Mouse (Mus musculus) heart, postnatal 0 days (tissue): ENCODE data around the gene Fyttd1. TPM values are rescaled to one million over a fixed set of nuclear protein-coding genes. Genes with fewer than 3 reads are reported as not detected.
"Not testable (repeated sequence)": the region's sequence is repeated elsewhere in the genome, so short reads cannot be mapped to it uniquely, and the experiment has no call there.

Experiments used
- ATAC-seq: fragments of 200-750 bp; cut with Nextera tagmentation; 2 replicates; pipeline ENCODE4 v1.8.0; 2017; ENCODE audit warnings: low read depth, moderate number of reproducible peaks, moderate library complexity; ENCODE audit not compliant: insufficient read depth
- DNase-seq: peaks from one replicate; pipeline ENCODE4 v3.0.0-alpha.2; 2016; ENCODE audit warnings: low spot score
- H3K27ac ChIP-seq: fragments of 300-500 bp; sonication (generic); 2 replicates; pipeline ENCODE4 v1.5.1; 2014; ENCODE audit warnings: low read depth, mild to moderate bottlenecking
- H3K27me3 ChIP-seq: fragments of 300-500 bp; sonication (generic); 2 replicates; pipeline ENCODE4 v1.6.1; 2014; ENCODE audit warnings: low read length, mixed read lengths; ENCODE audit not compliant: control insufficient read depth, insufficient read depth
- H3K36me3 ChIP-seq: fragments of 300-500 bp; sonication (generic); replicated peaks from 2 replicates; pipeline ENCODE4 v1.6.1; 2014; ENCODE audit warnings: low read length, mixed read lengths; ENCODE audit not compliant: control insufficient read depth, insufficient read depth
- H3K4me1 ChIP-seq: fragments of 300-500 bp; sonication (generic); 2 replicates; pipeline ENCODE4 v1.6.1; 2014; ENCODE audit warnings: antibody characterized with exemption; ENCODE audit not compliant: control insufficient read depth, insufficient read depth
- H3K4me2 ChIP-seq: fragments of 300-500 bp; sonication (generic); 2 replicates; pipeline ENCODE4 v1.6.1; 2014; ENCODE audit warnings: low read depth, mild to moderate bottlenecking, low read length, moderate library complexity
- H3K4me3 ChIP-seq: fragments of 300-500 bp; sonication (generic); 2 replicates; pipeline ENCODE4 v1.5.1; 2014; ENCODE audit warnings: low read depth, low read length
- H3K9ac ChIP-seq: fragments of 300-500 bp; sonication (generic); replicated peaks from 2 replicates; pipeline ENCODE4 v1.6.1; 2014; ENCODE audit warnings: low read depth, low read length, mixed read lengths
- H3K9me3 ChIP-seq: fragments of 300-500 bp; sonication (generic); replicated peaks from 2 replicates; pipeline ENCODE4 v1.6.1; 2016; ENCODE audit warnings: low read length; ENCODE audit not compliant: control insufficient read depth
- CTCF ChIP-seq: IDR thresholded peaks from 2 replicates; pipeline ENCODE4 v1.5.1; 2016; ENCODE audit warnings: antibody characterized with exemption, control low read depth, low read depth
- EP300 ChIP-seq: IDR thresholded peaks from 2 replicates; pipeline ENCODE4 v1.6.1; 2016; ENCODE audit warnings: antibody characterized with exemption, low read depth
- WGBS: fragments of 180-500 bp; shearing (Covaris S2); extraction: QIAGEN DNeasy Blood & Tissue Kit; methylation state at CpG from one replicate; pipeline ENCODE4 v1.1.7; 2014; 5-methylcytosine and 5-hydroxymethylcytosine counted together
- polyA plus RNA-seq: library from polyadenylated mRNA; unstranded; fragments of >200 nt; fragmentation: Nextera tagmentation; extraction: Ambion mirVana; gene quantifications from 2 replicates; pipeline ENCODE4 v1.2.1, GENCODE M21; 2015
- total RNA-seq: library from RNA; depleted of rRNA; stranded (reverse); fragments of >200 nt; gene quantifications from 2 replicates; pipeline ENCODE4 v1.2.3, GENCODE M21; 2014; ENCODE audit warnings: low replicate concordance

Gene Fyttd1
- total and polyA plus RNA-seq, 2 experiments from 2014 or later, result 60.7 to 120 TPM

GRCm38 (mm10) chr16:32873366-32873765 is 3.9 kb upstream of the Fyttd1 start:
- Histone ChIP-seq H3K27me3 (no peaks in the 10 kb centered on the region), H3K27ac (no peak overlapping the region), H3K9me3 (no peaks in the 10 kb centered on the region), H3K9ac (no peak overlapping the region), H3K4me1 (peaks cover 3% of the 10 kb centered on the region; the same call in 1 of the 2 replicates), H3K4me3 (no peak overlapping the region), H3K36me3 (no peaks in the 10 kb centered on the region), H3K4me2 (no peak overlapping the region)
- no peak for DNase-seq
- 56% methylated on average over 3 of the region's 3 CpGs for WGBS
- TF ChIP-seq CTCF, result no peak
- no peak for TF ChIP-seq EP300
- ATAC-seq, result no peak

GRCm38 (mm10) chr16:32875281-32875680 is 2.0 kb upstream of the Fyttd1 start:
- DNase-seq, H3K9ac ChIP-seq, H3K9me3 ChIP-seq, H3K4me3 ChIP-seq, H3K27ac ChIP-seq, H3K36me3 ChIP-seq, H3K4me2 ChIP-seq, H3K27me3 ChIP-seq, ATAC-seq: not testable (repeated sequence)
- WGBS, result 45% methylated on average over 1 of the region's 1 CpGs
- peaks cover 16% of the 10 kb centered on the region for H3K4me1 ChIP-seq

GRCm38 (mm10) chr16:32875847-32876246 is 1.5 kb upstream of the Fyttd1 start:
- Histone ChIP-seq H3K27me3 (no peaks in the 10 kb centered on the region), H3K4me3 (no peak overlapping the region), H3K4me2 (no peak overlapping the region), H3K9me3 (no peaks in the 10 kb centered on the region), H3K4me1 (peaks cover 19% of the 10 kb centered on the region), H3K36me3 (no peaks in the 10 kb centered on the region), H3K27ac (no peak overlapping the region), H3K9ac (no peak overlapping the region)
- no peak for ATAC-seq
- 93% methylated on average over 3 of the region's 3 CpGs for WGBS
- DNase-seq, result no peak
- TF ChIP-seq EP300 (no peak), CTCF (no peak)

GRCm38 (mm10) chr16:32876831-32877230 is 469 bp upstream of the Fyttd1 start:
- peak overlapping the region; percentile 96 for H3K9ac ChIP-seq
- peak overlapping the region; percentile 91 for H3K4me2 ChIP-seq
- 8% methylated on average over 9 of the region's 9 CpGs for WGBS
- H3K4me1 ChIP-seq, result peaks cover 22% of the 10 kb centered on the region
- ATAC-seq (no peak), DNase-seq (no peak)
- H3K9me3 ChIP-seq, result no peaks in the 10 kb centered on the region
- TF ChIP-seq EP300 (no peak), CTCF (no peak)
- H3K36me3 ChIP-seq, result no peaks in the 10 kb centered on the region
- H3K4me3 ChIP-seq, result peak overlapping the region; percentile 98
- no peaks in the 10 kb centered on the region for H3K27me3 ChIP-seq
- peak overlapping the region; percentile 97 for H3K27ac ChIP-seq

- ATAC-seq (peak; percentile 9; the same call in 1 of the 2 replicates), DNase-seq (no peak)
- Histone ChIP-seq H3K27ac (peak overlapping the region; percentile 97), H3K4me2 (peak overlapping the region; percentile 91), H3K27me3 (no peaks in the 10 kb centered on the region), H3K4me3 (peak overlapping the region; percentile 98), H3K9me3 (no peaks in the 10 kb centered on the region), H3K4me1 (peaks cover 22% of the 10 kb centered on the region), H3K9ac (peak overlapping the region; percentile 96), H3K36me3 (no peaks in the 10 kb centered on the region)
- TF ChIP-seq EP300 (no peak), CTCF (no peak)
- under 1% methylated on average over 34 of the region's 34 CpGs for WGBS
Measured at GRCm38 (mm10) chr16:32878157-32878598, 878 bp downstream of the Fyttd1 start.
